Mouse (Mus musculus) MEL (cell line): ENCODE measurements around the gene Kntc1.

Source experiments
- CTCF ChIP-seq, 3 experiments: IDR thresholded peaks in 2 of 3; conservative IDR thresholded peaks in 1 of 3; 2 replicates each; pipeline ENCODE4 v1.5.1; 2011 to 2012; ENCODE audit warnings: low read length in 3 of 3, low read depth in 2 of 3, mild to moderate bottlenecking in 2 of 3, improper control_type of control experiment in 1 of 3, inconsistent platforms in 1 of 3, mixed read lengths in 1 of 3, moderate library complexity in 1 of 3; ENCODE audit not compliant: control insufficient read depth in 1 of 3, insufficient read depth in 1 of 3, poor library complexity in 1 of 3, severe bottlenecking in 1 of 3
- EP300 ChIP-seq, 2 experiments: IDR thresholded peaks; 2 replicates each; pipeline ENCODE4 v1.6.1; 2011; ENCODE audit warnings: improper control_type of control experiment in 2 of 2, low read length in 2 of 2, low read depth in 1 of 2, mild to moderate bottlenecking in 1 of 2
- GATA1 ChIP-seq: IDR thresholded peaks from 2 replicates; pipeline ENCODE4 v1.6.1; 2011; ENCODE audit warnings: low read depth, low read length, improper control_type of control experiment
- KAT2A ChIP-seq: conservative IDR thresholded peaks from 2 replicates; pipeline ENCODE4 v1.6.1; 2012; ENCODE audit warnings: low read depth, low read length, improper control_type of control experiment, inconsistent platforms

GRCm38 (mm10) chr5:123709571-123709970, 39.9 kb upstream of the Kntc1 start:
- TF ChIP-seq EP300 (IDR thresholded peaks at IDR 0.05; ENCODE audit: low read depth in 1 of 2, low read length in 2 of 2) (no peak), GATA1 (no peak), KAT2A (no peak), CTCF (IDR thresholded peaks at IDR 0.05 in 2 of 3, conservative IDR thresholded peaks at IDR 0.05 in 1 of 3; ENCODE audit: control insufficient read depth in 1 of 3, insufficient read depth in 1 of 3, low read depth in 2 of 3, low read length in 3 of 3, poor library complexity in 1 of 3, severe bottlenecking in 1 of 3) (no peak)
